Mouse (Mus musculus) cerebellum, adult 2 months (tissue): ENCODE measurements around the gene Ager.

ENCODE experiments used
- CTCF ChIP-seq: fragments of 200-500 bp; IDR thresholded peaks from 2 replicates; pipeline ENCODE4 v1.5.1; 2011; ENCODE audit warnings: low read depth, mild to moderate bottlenecking, control low read depth, low read length, moderate library complexity, borderline replicate concordance; ENCODE audit not compliant: insufficient read depth
- POLR2A ChIP-seq: fragments of 200-500 bp; IDR thresholded peaks from 2 replicates; pipeline ENCODE4 v1.6.1; 2011; ENCODE audit warnings: low read length, control low read depth, borderline replicate concordance; ENCODE audit not compliant: insufficient read depth

DNA sequence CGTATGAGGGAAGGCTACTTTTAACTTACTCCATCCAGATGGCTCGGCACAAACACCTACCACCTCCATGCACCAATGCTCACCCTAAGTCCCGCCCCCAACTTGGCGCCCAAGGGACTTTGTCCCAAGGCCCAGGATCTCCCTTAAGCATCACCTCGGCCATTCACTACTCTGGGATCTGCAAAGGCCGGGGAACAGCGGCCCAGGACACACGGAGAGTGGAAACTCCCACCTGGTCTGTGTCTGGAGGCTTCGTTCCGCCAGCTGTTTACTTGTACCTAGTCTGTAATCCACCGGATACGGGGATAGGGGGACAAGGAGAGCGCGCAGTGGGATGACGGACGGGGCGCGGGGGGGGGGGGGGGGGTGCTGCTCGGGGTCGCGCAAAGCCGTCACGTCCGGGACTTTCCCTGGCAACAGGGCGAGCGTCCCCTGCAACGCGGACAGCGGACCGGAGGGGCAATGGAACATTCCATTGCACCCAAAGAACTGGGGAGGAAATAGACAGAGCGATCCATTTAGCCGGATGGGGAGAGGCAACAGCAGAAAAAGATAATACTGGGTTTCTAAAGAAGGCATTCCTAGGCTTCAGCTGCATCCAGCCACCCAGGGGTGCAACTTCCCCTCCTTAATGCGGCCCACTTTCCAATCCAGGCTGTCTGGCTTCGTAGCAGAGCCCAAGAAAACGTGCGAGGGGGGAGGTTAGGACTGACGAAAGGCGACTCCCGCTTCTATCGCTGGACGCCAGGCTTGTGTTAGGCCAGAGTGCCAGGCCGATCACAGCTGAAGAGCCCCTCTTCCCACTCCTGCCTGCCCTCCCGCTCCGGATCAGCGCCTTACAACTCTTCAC is 29.7 kb downstream of the Ager start:
- TF ChIP-seq CTCF (no peak), POLR2A (peak; percentile 70)
